Mouse (Mus musculus) C2C12 (cell line): Measurements from ENCODE around the gene Hist2h2ab. TPM values are rescaled to one million over a fixed set of nuclear protein-coding genes. Genes with fewer than 3 reads are reported as not detected.
A peak's percentile ranks its signal among the peaks of the same experiment; 100 is the strongest.
"Not testable (repeated sequence)": the region's sequence is repeated elsewhere in the genome, so short reads cannot be mapped to it uniquely, and the experiment has no call there.

Experiments used
- H3K27me3 ChIP-seq: one replicate; pipeline ENCODE4 v1.6.1; 2011; ENCODE audit not compliant: control insufficient read depth, insufficient read depth, insufficient read length
- H3K36me3 ChIP-seq: one replicate; pipeline ENCODE4 v1.6.1; 2011; ENCODE audit not compliant: control insufficient read depth, insufficient read depth
- H3K4me3 ChIP-seq: one replicate; pipeline ENCODE4 v1.5.1; 2011; ENCODE audit warnings: mild to moderate bottlenecking, control low read depth; ENCODE audit not compliant: poor library complexity, insufficient read depth, severe bottlenecking
- H3K79me2 ChIP-seq: one replicate; pipeline ENCODE4 v1.6.1; 2011; ENCODE audit not compliant: control insufficient read depth, insufficient read depth
- H3K79me3 ChIP-seq: one replicate; pipeline ENCODE4 v1.6.1; 2011; ENCODE audit warnings: low read depth, control low read depth
- H3ac ChIP-seq: one replicate; pipeline ENCODE3; 2011; ENCODE audit warnings: low read depth; ENCODE audit not compliant: control insufficient read depth, insufficient read length
- CEBPB ChIP-seq: IDR thresholded peaks from one replicate; pipeline ENCODE4 v1.6.1; 2011; ENCODE audit warnings: low read depth, mild to moderate bottlenecking, control low read depth, moderate library complexity
- CTCF ChIP-seq: IDR thresholded peaks from one replicate; pipeline ENCODE4 v1.5.1; 2011; ENCODE audit not compliant: control insufficient read depth, insufficient read depth, insufficient read length
- FOSL1 ChIP-seq: IDR thresholded peaks from one replicate; pipeline ENCODE4 v1.8.0; 2011; ENCODE audit warnings: mild to moderate bottlenecking, low read length; ENCODE audit not compliant: poor library complexity, insufficient read depth, severe bottlenecking
- MAX ChIP-seq: IDR thresholded peaks from one replicate; pipeline ENCODE4 v1.6.1; 2011; ENCODE audit warnings: mild to moderate bottlenecking, control low read depth
- MYOD1 ChIP-seq: IDR thresholded peaks from one replicate; pipeline ENCODE4 v1.6.1; 2011; ENCODE audit warnings: low read depth; ENCODE audit not compliant: control insufficient read depth, insufficient read length
- MYOG ChIP-seq: IDR thresholded peaks from one replicate; pipeline ENCODE4 v1.6.1; 2011; ENCODE audit not compliant: control insufficient read depth, insufficient read length; ENCODE audit errors: extremely low read depth
- USF1 ChIP-seq: IDR thresholded peaks from one replicate; pipeline ENCODE4 v1.6.1; 2011; ENCODE audit warnings: low read depth, mild to moderate bottlenecking, control low read depth, moderate library complexity
- polyA plus RNA-seq: library from polyadenylated mRNA; unstranded; fragments of >200 nt; fragmentation: generic; extraction: Trizol; gene quantifications from one replicate; pipeline ENCODE4 v1.2.1, GENCODE M21; 2012; ENCODE audit warnings: missing spikeins

Gene Hist2h2ab
- polyA plus RNA-seq, 1 experiment: 0.18 TPM

GRCm38 (mm10) chr3:96173185-96173584 lies 46.5 kb upstream of the Hist2h2ab start:
- H3K79me2 ChIP-seq: peaks cover 66% of the 10 kb centered on the region
- H3K79me3 ChIP-seq: peaks cover 30% of the 10 kb centered on the region
- no peak for TF ChIP-seq MAX
- no peak for TF ChIP-seq USF1
- no peak for TF ChIP-seq FOSL1
- H3K27me3 ChIP-seq: no peaks in the 10 kb centered on the region
- peaks cover 49% of the 10 kb centered on the region for H3K36me3 ChIP-seq
- peak overlapping the region; percentile 98 for H3ac ChIP-seq
- H3K4me3 ChIP-seq: peak overlapping the region; percentile 94

- H3K27me3 ChIP-seq, H3K4me3 ChIP-seq, H3ac ChIP-seq: not testable (repeated sequence)
- H3K36me3 ChIP-seq: peaks cover 53% of the 10 kb centered on the region
- peaks cover 30% of the 10 kb centered on the region for H3K79me3 ChIP-seq
- H3K79me2 ChIP-seq: peaks cover 66% of the 10 kb centered on the region
Measured at GRCm38 (mm10) chr3:96174042-96174441, 45.6 kb upstream of the Hist2h2ab start.

GRCm38 (mm10) chr3:96175251-96175650 lies 44.4 kb upstream of the Hist2h2ab start:
- peaks cover 30% of the 10 kb centered on the region for H3K79me3 ChIP-seq
- H3K79me2 ChIP-seq: peaks cover 64% of the 10 kb centered on the region
- no peak overlapping the region for H3K4me3 ChIP-seq
- no peaks in the 10 kb centered on the region for H3K27me3 ChIP-seq
- no peak overlapping the region for H3ac ChIP-seq
- peaks cover 52% of the 10 kb centered on the region for H3K36me3 ChIP-seq
- no peak for TF ChIP-seq MAX
- no peak for TF ChIP-seq MYOG
- no peak for TF ChIP-seq MYOD1
- no peak for TF ChIP-seq USF1
- TF ChIP-seq CTCF: no peak

GRCm38 (mm10) chr3:96178427-96178826 lies 41.2 kb upstream of the Hist2h2ab start:
- Histone ChIP-seq H3K79me2 (peaks cover 32% of the 10 kb centered on the region), H3K36me3 (peaks cover 46% of the 10 kb centered on the region), H3K4me3 (no peak overlapping the region), H3K79me3 (peaks cover 17% of the 10 kb centered on the region), H3K27me3 (no peaks in the 10 kb centered on the region), H3ac (no peak overlapping the region)
- TF ChIP-seq MYOD1 (no peak), FOSL1 (no peak), MYOG (no peak), USF1 (no peak)

- no peak overlapping the region for H3ac ChIP-seq
- no peak overlapping the region for H3K4me3 ChIP-seq
- TF ChIP-seq FOSL1 (no peak), MYOD1 (no peak), USF1 (no peak), MAX (no peak), CEBPB (no peak), MYOG (no peak)
- peaks cover 41% of the 10 kb centered on the region for H3K36me3 ChIP-seq
- peaks cover 27% of the 10 kb centered on the region for H3K79me2 ChIP-seq
- peaks cover 16% of the 10 kb centered on the region for H3K79me3 ChIP-seq
- no peaks in the 10 kb centered on the region for H3K27me3 ChIP-seq
Measured at GRCm38 (mm10) chr3:96178902-96179301, 40.8 kb upstream of the Hist2h2ab start.

- Histone ChIP-seq H3ac (no peak overlapping the region), H3K36me3 (peaks cover 38% of the 10 kb centered on the region), H3K79me3 (peaks cover 12% of the 10 kb centered on the region), H3K79me2 (peaks cover 21% of the 10 kb centered on the region), H3K27me3 (no peaks in the 10 kb centered on the region), H3K4me3 (no peak overlapping the region)
- TF ChIP-seq CEBPB: no peak
- no peak for TF ChIP-seq USF1
- no peak for TF ChIP-seq MYOG
- no peak for TF ChIP-seq MAX
- TF ChIP-seq FOSL1: no peak
- TF ChIP-seq MYOD1: no peak
- no peak for TF ChIP-seq CTCF
Measured at GRCm38 (mm10) chr3:96179531-96179930, 40.1 kb upstream of the Hist2h2ab start.
